Mouse (Mus musculus) bone marrow macrophage, adult 2 months (primary cell): ENCODE results near the gene Rere.

ENCODE experiments used
- CTCF ChIP-seq: IDR thresholded peaks from 2 replicates; pipeline ENCODE4 v1.5.1; 2012; ENCODE audit warnings: low read depth, mild to moderate bottlenecking, low read length, moderate library complexity
- POLR2A ChIP-seq: IDR thresholded peaks from 2 replicates; pipeline ENCODE4 v1.6.1; 2012; ENCODE audit warnings: mild to moderate bottlenecking, low read depth, low read length, borderline replicate concordance

- TF ChIP-seq POLR2A: no peak
- no peak for TF ChIP-seq CTCF
These were observed 300.7 kb downstream of the Rere start for GRCm38 (mm10) chr4:150581931-150582723.
